Mouse (Mus musculus) layer of hippocampus, postnatal 36 days (tissue): ENCODE results near the gene Agrp. TPM values are rescaled to one million over a fixed set of nuclear protein-coding genes. Genes with fewer than 3 reads are reported as not detected.

ENCODE experiments used
- DNase-seq, 2 experiments: peaks; one replicate each; pipeline ENCODE4 v3.0.0; 2022
- total RNA-seq, 2 experiments: library from RNA; stranded (reverse); gene quantifications; 2 replicates each; pipeline ENCODE4 v1.2.3; 2021

Gene Agrp
- total RNA-seq, 2 experiments from 2014 or later, result not detected

- no peak for DNase-seq
Measured at GRCm38 (mm10) chr8:105546384-105547350, 90.5 kb downstream of the Agrp start.

DNA sequence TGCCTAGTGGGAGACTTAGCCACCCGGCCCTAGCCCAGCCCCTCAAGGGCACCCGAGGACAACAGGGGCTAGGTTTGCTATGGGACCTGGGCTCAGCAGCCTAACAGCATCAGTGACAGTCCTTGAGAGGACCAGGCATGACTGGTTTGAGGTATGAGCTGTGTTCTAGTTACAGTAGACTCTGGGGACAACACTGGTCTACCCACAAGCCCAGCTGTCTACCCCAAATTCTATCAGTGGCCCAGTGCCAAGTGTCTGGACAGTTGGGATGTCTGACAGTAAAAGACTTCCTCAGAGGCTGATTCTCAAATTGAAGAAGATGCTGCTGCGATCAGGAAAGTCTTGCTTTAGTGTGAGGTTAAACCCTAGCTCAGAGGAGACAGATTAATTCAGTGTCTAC is 91.9 kb downstream of the Agrp start:
- DNase-seq, result no peak

GRCm38 (mm10) chr8:105544544-105545205 is 92.5 kb downstream of the Agrp start:
- DNase-seq, result no peak

DNA sequence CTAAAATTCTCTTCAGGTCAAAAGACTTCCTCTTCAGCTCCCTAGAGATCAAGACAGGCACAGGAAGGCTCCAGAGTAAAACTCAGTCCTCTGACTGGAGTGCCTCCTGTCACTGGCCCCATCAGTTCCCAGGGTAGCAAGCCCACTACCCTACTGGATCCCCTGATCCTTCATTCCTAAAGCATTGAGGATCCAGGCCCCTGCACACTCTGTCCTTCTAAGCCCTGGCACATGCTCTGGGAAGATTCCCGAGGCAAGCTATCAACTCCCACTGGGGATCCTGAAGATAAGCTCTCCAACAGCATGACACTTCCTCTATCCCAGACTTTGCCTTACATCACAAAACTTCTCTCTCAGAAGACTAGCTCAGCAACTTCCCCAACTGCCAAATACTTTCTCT is 93.5 kb downstream of the Agrp start:
- DNase-seq, result no peak

- no peak for DNase-seq
Measured at GRCm38 (mm10) chr8:105542808-105543207, 94.4 kb downstream of the Agrp start.

DNA sequence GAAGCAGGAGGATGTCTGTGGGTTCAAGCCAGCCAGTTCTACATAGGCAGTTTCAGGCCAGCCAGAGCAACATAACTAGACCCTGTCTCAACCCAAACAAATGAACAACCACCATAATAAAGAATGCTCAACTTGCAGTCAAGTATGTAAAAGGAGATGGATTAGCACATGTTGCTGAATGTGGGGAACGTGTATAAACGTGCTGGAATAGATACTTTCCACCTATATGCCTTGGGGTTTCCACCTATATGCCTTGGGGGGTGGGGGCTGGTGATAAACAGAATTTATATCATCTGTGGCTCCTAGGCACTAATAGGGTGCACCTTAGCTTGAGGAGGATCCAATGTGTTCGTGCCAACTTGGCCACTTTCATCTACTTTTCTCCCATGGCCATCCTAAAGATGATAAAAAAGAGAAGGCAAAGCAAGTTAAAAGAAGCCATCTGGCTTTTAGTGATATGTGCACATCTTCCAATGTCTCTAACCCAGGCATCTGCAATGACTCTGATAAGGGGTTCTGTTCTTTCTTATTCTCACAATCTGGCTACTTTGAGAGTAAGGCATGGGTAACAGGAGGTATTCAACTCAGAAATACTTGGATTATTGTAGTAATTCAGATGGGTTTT is 95.0 kb downstream of the Agrp start:
- DNase-seq, result no peak

DNA sequence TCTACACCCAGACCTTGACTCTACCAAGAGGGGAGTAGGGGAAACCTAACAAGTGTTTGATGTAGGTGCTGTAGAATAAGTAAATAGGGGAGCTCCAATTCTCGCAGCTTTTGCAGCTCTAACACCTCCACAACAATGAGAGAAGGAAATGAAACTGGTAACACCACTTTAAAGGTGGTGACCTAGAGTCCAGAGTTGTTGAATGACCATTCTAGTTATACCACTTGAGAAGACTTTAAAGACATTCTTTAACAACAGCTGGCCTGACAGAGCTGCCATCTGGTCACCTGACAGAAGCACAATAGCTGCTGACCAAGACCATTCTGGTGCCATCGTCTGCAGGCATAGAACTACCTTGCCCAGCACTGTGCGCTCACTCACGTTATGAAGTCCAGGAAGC is 98.3 kb downstream of the Agrp start:
- DNase-seq, result no peak

GRCm38 (mm10) chr8:105537011-105537677 is 100.0 kb downstream of the Agrp start:
- no peak for DNase-seq

GRCm38 (mm10) chr8:105536546-105536945 is 100.6 kb downstream of the Agrp start:
- DNase-seq, result no peak

DNA sequence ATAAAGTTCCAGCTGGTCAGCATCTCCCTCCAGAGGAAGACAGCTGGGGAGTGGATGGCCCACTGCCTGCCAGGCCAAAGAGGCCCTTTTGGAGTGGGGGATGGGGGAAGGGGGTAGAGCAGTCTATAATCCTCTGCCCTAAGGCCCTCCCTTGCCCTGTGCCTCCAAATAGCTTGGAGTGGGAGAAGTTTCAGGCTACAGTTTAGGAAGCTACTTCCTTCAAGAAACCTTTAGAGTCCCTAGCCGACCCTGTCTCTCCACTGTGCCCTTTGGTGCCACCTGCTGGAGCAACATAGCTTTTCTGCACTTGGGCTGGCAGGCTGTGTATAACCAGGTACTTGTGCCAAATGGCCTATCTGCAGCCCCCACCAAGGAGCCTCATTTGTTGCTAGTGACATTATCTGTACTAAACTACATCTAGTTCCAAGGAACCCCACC is 103.3 kb downstream of the Agrp start:
- DNase-seq, result peak in 1 of 2 experiments; percentile 48

- no peak for DNase-seq
Measured at GRCm38 (mm10) chr8:105533439-105533838, 103.8 kb downstream of the Agrp start.

- DNase-seq, result no peak
Measured at GRCm38 (mm10) chr8:105531774-105532173, 105.4 kb downstream of the Agrp start.

DNA sequence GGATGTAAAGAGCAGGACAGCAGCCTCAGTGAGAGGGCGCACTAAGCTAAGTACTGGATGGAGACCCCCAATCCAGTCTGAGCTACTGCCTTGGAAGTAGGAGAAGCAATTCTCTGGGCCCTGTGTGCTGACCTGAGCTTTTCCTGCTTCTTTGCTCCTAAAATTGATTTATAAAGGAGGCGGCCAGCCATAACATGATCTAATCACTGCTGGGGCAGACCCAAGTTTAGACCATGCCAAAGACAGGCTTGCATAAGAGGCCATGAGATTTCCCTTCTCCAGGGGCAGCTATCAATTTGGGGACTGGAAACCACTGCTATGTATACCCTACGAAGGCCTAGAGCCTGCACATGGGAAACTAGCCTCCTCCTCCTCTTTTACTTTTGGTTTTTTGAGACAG is 107.9 kb downstream of the Agrp start:
- DNase-seq, result no peak

GRCm38 (mm10) chr8:105528206-105528605 is 109.0 kb downstream of the Agrp start:
- no peak for DNase-seq

DNA sequence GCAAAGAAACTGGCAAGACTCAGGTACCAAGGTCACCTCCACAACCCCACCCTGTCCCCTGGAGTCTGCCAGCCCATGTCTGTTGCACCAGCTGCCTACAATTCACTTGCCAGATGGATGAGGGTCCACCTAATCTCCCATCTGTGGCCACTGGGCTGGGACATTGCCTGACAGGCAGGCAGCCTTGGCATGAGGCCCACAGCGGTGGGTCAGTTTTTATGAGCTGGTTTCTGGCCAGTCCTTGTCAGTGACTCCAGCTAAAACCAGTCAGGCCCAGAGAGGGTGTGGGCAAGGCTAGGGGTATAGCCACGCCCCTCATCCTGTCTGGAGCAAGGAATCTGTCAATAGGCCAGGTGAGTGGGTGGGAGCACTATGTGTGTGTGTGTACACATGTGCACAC is 110.1 kb downstream of the Agrp start:
- DNase-seq, result no peak

DNA sequence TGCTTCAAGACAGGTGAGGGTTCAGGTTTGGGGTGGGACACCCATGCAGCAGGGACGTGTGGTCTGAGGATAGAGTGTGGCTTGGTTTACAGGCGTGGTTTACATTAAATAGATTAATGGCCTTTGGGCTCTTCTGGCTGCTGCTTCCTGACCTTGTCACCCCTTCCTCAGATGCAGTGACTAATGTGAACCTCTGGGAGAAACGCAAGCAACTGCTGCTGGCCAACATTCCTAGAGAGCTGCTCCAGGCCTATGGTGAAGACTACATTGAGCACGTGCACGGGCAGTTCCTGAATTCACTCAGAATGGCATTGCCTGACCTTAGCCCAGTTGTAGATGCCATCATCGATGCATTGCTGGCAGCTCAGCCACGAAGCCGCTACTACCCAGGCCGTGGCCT is 114.3 kb downstream of the Agrp start:
- no peak for DNase-seq

GRCm38 (mm10) chr8:105521995-105522769 is 115.0 kb downstream of the Agrp start:
- DNase-seq, result no peak

DNA sequence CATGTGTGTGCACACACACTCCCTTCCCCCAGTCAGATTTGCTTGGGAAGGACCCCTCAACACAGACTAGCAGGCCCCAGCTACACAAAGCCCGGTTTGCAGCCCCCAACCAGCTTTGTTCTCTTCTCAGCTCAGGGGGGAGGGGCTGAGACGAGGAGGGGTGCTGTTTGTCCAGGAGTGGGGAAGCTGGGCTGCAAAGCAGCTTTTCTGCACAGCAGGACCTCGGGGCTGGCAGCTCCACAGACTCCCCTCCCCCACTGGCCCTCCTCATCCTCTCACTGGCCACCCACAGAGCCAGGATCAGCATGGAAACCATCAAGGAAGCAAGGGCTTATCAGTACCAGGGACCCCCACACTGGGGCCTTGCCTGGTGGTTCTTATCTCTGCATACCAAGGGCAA is 116.1 kb downstream of the Agrp start:
- DNase-seq, result no peak

GRCm38 (mm10) chr8:105520521-105520920 is 116.7 kb downstream of the Agrp start:
- no peak for DNase-seq

GRCm38 (mm10) chr8:105519591-105519990 is 117.6 kb downstream of the Agrp start:
- DNase-seq, result no peak

- peak; percentile 36 to 51 for DNase-seq
Measured at GRCm38 (mm10) chr8:105518436-105519313, 118.5 kb downstream of the Agrp start, which contains the start of gene Hsd11b2. Gene Hsd11b2, plus strand, starts transcription at chr8:105518755.
